Mouse (Mus musculus): ENCODE results near the gene Cdipt. TPM values are rescaled to one million over a fixed set of nuclear protein-coding genes. Genes with fewer than 3 reads are reported as not detected.

Gene Cdipt
- total and polyA plus RNA-seq, 3 experiments = 98.4 to 151 TPM; not detected in 1

DNA sequence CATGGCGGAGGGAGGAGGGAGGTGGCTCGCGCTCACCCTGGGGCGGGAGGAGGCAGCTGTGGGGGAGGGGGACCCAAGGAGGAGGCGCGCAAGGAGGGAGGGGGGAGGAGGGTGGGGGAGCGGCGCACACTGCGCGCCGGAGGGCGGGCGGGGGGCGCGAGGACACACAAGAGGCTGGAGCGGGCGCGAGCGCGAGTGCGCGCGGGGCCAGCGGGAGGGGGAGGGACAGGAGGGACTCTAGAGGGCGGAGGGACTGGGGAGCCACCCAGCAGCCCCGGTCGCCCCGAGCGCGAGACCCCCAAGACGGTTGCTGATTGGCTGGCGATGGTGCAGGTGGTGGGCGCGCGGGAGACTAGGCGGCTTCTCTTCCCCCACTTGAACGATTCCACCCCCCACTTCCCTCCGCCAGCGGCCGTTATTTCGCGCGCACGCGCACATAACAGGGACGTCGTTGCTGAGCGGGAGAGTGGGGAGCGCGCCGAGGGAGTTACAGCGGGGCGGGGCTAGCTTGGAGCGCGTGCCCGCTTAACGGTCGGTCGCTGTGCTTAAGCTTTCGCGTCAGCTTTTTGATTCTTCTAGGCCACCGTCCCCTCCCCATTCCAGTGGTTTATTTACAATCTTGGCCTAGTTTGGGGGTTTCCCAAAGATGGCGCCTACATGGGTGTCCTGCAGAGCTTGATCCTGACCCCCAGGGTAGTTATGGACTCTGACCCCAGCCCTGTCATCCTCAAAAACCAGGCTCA is 51.4 kb downstream of the Cdipt start, which contains the start of gene Maz (continued):
- peak; percentile 77 for TF ChIP-seq TCF12 (IDR thresholded peaks at IDR 0.05; ENCODE audit: low read depth, low read length)
- 0 out of 2 replicates have a peak, but pooled peaks have one; percentile 50 for TF ChIP-seq ELF1 (IDR thresholded peaks at IDR 0.05; ENCODE audit: low read depth, low read length)
- TF ChIP-seq NELFE (IDR thresholded peaks at IDR 0.05; ENCODE audit: low read depth, low read length) = peak; percentile 23
- peak; percentile 78 for TF ChIP-seq TBP (IDR thresholded peaks at IDR 0.05; ENCODE audit: low read depth, low read length)
- TF ChIP-seq MEF2A (IDR thresholded peaks at IDR 0.05; ENCODE audit: extremely low read depth, insufficient replicate concordance, low read depth, low read length, poor library complexity, severe bottlenecking) = no peak
- no peak; the same call in 1 of the 2 replicates for TF ChIP-seq POLR2AphosphoS5 (IDR thresholded peaks at IDR 0.05; ENCODE audit: borderline replicate concordance, low read depth, low read length)
- TF ChIP-seq ZNF384 (IDR thresholded peaks at IDR 0.05; ENCODE audit: low read depth, low read length) = no peak
- TF ChIP-seq HCFC1 (IDR thresholded peaks at IDR 0.05; ENCODE audit: low read depth, low read length) = peak; percentile 88
- peak; percentile 19; the same call in 1 of the 2 replicates for TF ChIP-seq SMC3 (IDR thresholded peaks at IDR 0.05; ENCODE audit: low read depth, low read length)
- peak; percentile 90 for TF ChIP-seq SIN3A (IDR thresholded peaks at IDR 0.05; ENCODE audit: low read length)
- TF ChIP-seq ZC3H11A (IDR thresholded peaks at IDR 0.05; ENCODE audit: low read depth, low read length) = no peak
- TF ChIP-seq TAL1 (IDR thresholded peaks at IDR 0.05; ENCODE audit: low read length) = no peak

DNA sequence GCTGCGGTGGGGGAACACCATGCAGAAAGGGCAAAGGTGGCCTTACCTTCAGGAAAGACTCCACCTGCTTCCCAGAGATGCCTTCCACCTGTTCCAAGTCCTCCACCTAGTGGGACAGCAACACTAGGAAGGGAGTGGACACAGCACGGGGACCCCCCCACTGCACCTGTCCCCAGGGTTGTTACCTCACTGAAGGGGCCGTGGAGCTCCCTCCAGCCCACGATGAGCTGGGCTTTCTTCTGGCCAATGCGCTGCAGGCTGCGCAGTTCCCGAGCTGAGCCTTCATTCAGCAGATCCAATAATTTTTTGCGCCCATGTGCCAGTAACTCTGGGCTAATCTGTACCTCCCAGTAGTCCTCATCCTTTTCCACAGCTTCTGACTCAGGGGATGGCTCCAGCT is 52.2 kb downstream of the Cdipt start:
- H3K27me3 ChIP-seq (ENCODE audit: control insufficient read depth in 1 of 2, insufficient read depth in 2 of 2, low read length in 2 of 2) = no peaks in the 10 kb centered on the region
- DNase-seq (ENCODE audit: low read depth, low spot score) = peak; percentile 47
- H3K79me2 ChIP-seq (ENCODE audit: control insufficient read depth, insufficient read depth, low read length, poor library complexity) = peaks cover 34% of the 10 kb centered on the region
- peaks cover 22 to 47% of the 10 kb centered on the region in 2 experiments for H3K36me3 ChIP-seq (ENCODE audit: control insufficient read depth in 1 of 2, insufficient read depth in 2 of 2, low read length in 2 of 2)
- H3K9ac ChIP-seq (ENCODE audit: control insufficient read depth, low read depth, low read length, poor library complexity, severe bottlenecking) = peak overlapping the region; percentile 78
- peak overlapping the region; percentile 98 for H3K27ac ChIP-seq (ENCODE audit: control insufficient read depth, low read depth, low read length)
- peak overlapping the region; percentile 50 to 69 for H3K4me3 ChIP-seq (ENCODE audit: control insufficient read depth in 1 of 2, insufficient read depth in 1 of 2, low read depth in 2 of 2, low read length in 2 of 2)
- peaks cover 28 to 41% of the 10 kb centered on the region in 2 experiments for H3K4me1 ChIP-seq (ENCODE audit: control insufficient read depth in 1 of 2, insufficient read depth in 2 of 2, low read length in 2 of 2)
- TF ChIP-seq SMC3 (IDR thresholded peaks at IDR 0.05; ENCODE audit: low read depth, low read length) = 0 out of 2 replicates have a peak, but pooled peaks have one; percentile 6
- TF ChIP-seq NRF1 (IDR thresholded peaks at IDR 0.05; ENCODE audit: insufficient read depth, low read depth, low read length, poor library complexity, severe bottlenecking) = no peak
- no peaks in the 10 kb centered on the region for H3K9me3 ChIP-seq (replicated peaks; ENCODE audit: insufficient read depth, low read length)

Other genes starting within 250 kb of the Cdipt start
- 5.2 and 7.1 TPM in 2 replicates for gene Mapk3, start 216.3 kb upstream of the Cdipt start, total RNA-seq (2012; rRNA removed)
- gene Mapk3, start 216.3 kb upstream of the Cdipt start, polyA plus RNA-seq (2012; ENCODE audit: insufficient read depth in 1 of 2, insufficient read length in 2 of 2, low read depth in 1 of 2, low replicate concordance in 2 of 2, missing spikeins in 1 of 2) = 10 to 100 TPM in 1 of 2 experiments, not detected in 1; 45.1 TPM
- 12.6 and 12.7 TPM in 2 replicates for gene Gdpd3, start 209.6 kb upstream of the Cdipt start, total RNA-seq (2012; rRNA removed)
- 10 to 100 TPM in 1 of 2 experiments, not detected in 1; 13.0 TPM for gene Gdpd3, start 209.6 kb upstream of the Cdipt start, polyA plus RNA-seq (2012; ENCODE audit: insufficient read depth in 1 of 2, insufficient read length in 2 of 2, low read depth in 1 of 2, low replicate concordance in 2 of 2, missing spikeins in 1 of 2)
- gene Ypel3, start 199.0 kb upstream of the Cdipt start, total RNA-seq (2012; rRNA removed) = 2.1 and 2.7 TPM in 2 replicates
- gene Ypel3, start 199.0 kb upstream of the Cdipt start, polyA plus RNA-seq (2012; ENCODE audit: insufficient read depth in 1 of 2, insufficient read length in 2 of 2, low read depth in 1 of 2, low replicate concordance in 2 of 2, missing spikeins in 1 of 2) = 10 to 100 TPM in 1 of 2 experiments, not detected in 1; 12.6 TPM
- gene Tbx6, start 194.4 kb upstream of the Cdipt start, total RNA-seq (2012; rRNA removed) = 0.12 and 0.13 TPM in 2 replicates
- under 1 TPM in 1 of 2 experiments, not detected in 1; 0.15 TPM for gene Tbx6, start 194.4 kb upstream of the Cdipt start, polyA plus RNA-seq (2012; ENCODE audit: insufficient read depth in 1 of 2, insufficient read length in 2 of 2, low read depth in 1 of 2, low replicate concordance in 2 of 2, missing spikeins in 1 of 2)
- 255 and 257 TPM in 2 replicates for gene Ppp4c, start 183.4 kb upstream of the Cdipt start, total RNA-seq (2012; rRNA removed)
- 100 to 1,000 TPM; 265 to 540 TPM for gene Ppp4c, start 183.4 kb upstream of the Cdipt start, polyA plus RNA-seq (2012; ENCODE audit: insufficient read depth in 1 of 2, insufficient read length in 2 of 2, low read depth in 1 of 2, low replicate concordance in 2 of 2, missing spikeins in 1 of 2)
- 1.7 TPM in 2 replicates for gene Fam57b, start 178.2 kb upstream of the Cdipt start, total RNA-seq (2012; rRNA removed)
- under 1 TPM in 1 of 2 experiments, not detected in 1; 0.50 TPM for gene Fam57b, start 178.2 kb upstream of the Cdipt start, polyA plus RNA-seq (2012; ENCODE audit: insufficient read depth in 1 of 2, insufficient read length in 2 of 2, low read depth in 1 of 2, low replicate concordance in 2 of 2, missing spikeins in 1 of 2)
- not detected in 2 replicates for gene 4930451I11Rik, start 144.3 kb upstream of the Cdipt start, total RNA-seq (2012; rRNA removed)
- gene 4930451I11Rik, start 144.3 kb upstream of the Cdipt start, polyA plus RNA-seq (2012; ENCODE audit: insufficient read depth in 1 of 2, insufficient read length in 2 of 2, low read depth in 1 of 2, low replicate concordance in 2 of 2, missing spikeins in 1 of 2) = not detected
- 1.6 and 2.3 TPM in 2 replicates for gene Doc2a, start 128.5 kb upstream of the Cdipt start, total RNA-seq (2012; rRNA removed)
- gene Doc2a, start 128.5 kb upstream of the Cdipt start, polyA plus RNA-seq (2012; ENCODE audit: insufficient read depth in 1 of 2, insufficient read length in 2 of 2, low read depth in 1 of 2, low replicate concordance in 2 of 2, missing spikeins in 1 of 2) = not detected
- gene Hirip3, start 113.9 kb upstream of the Cdipt start, total RNA-seq (2012; rRNA removed) = 44.0 and 55.6 TPM in 2 replicates
- 100 to 1,000 TPM in 1 of 2 experiments, not detected in 1; 137 TPM for gene Hirip3, start 113.9 kb upstream of the Cdipt start, polyA plus RNA-seq (2012; ENCODE audit: insufficient read depth in 1 of 2, insufficient read length in 2 of 2, low read depth in 1 of 2, low replicate concordance in 2 of 2, missing spikeins in 1 of 2)
- 77.1 and 93.0 TPM in 2 replicates for gene Ino80e, start 113.5 kb upstream of the Cdipt start, total RNA-seq (2012; rRNA removed)
- 100 to 1,000 TPM; 189 to 476 TPM for gene Ino80e, start 113.5 kb upstream of the Cdipt start, polyA plus RNA-seq (2012; ENCODE audit: insufficient read depth in 1 of 2, insufficient read length in 2 of 2, low read depth in 1 of 2, low replicate concordance in 2 of 2, missing spikeins in 1 of 2)
- 26.2 and 34.2 TPM in 2 replicates for gene Taok2, start 91.2 kb upstream of the Cdipt start, total RNA-seq (2012; rRNA removed)
- 10 to 100 TPM; 29.0 to 52.3 TPM for gene Taok2, start 91.2 kb upstream of the Cdipt start, polyA plus RNA-seq (2012; ENCODE audit: insufficient read depth in 1 of 2, insufficient read length in 2 of 2, low read depth in 1 of 2, low replicate concordance in 2 of 2, missing spikeins in 1 of 2)
- gene Tmem219, start 53.0 kb upstream of the Cdipt start, total RNA-seq (2012; rRNA removed) = 18.0 and 18.8 TPM in 2 replicates
- 10 to 100 TPM in 1 of 2 experiments, not detected in 1; 34.5 TPM for gene Tmem219, start 53.0 kb upstream of the Cdipt start, polyA plus RNA-seq (2012; ENCODE audit: insufficient read depth in 1 of 2, insufficient read length in 2 of 2, low read depth in 1 of 2, low replicate concordance in 2 of 2, missing spikeins in 1 of 2)
- 17.7 and 18.1 TPM in 2 replicates for gene Kctd13, start 47.0 kb upstream of the Cdipt start, total RNA-seq (2012; rRNA removed)
- gene Kctd13, start 47.0 kb upstream of the Cdipt start, polyA plus RNA-seq (2012; ENCODE audit: insufficient read depth in 1 of 2, insufficient read length in 2 of 2, low read depth in 1 of 2, low replicate concordance in 2 of 2, missing spikeins in 1 of 2) = 10 to 100 TPM in 1 of 2 experiments, not detected in 1; 26.2 TPM
- 0.15 TPM in 1 of 2 replicates, not detected in the other for gene Asphd1, start 26.3 kb upstream of the Cdipt start, total RNA-seq (2012; rRNA removed)
- under 1 TPM in 1 of 2 experiments, not detected in 1; 0.74 TPM for gene Asphd1, start 26.3 kb upstream of the Cdipt start, polyA plus RNA-seq (2012; ENCODE audit: insufficient read depth in 1 of 2, insufficient read length in 2 of 2, low read depth in 1 of 2, low replicate concordance in 2 of 2, missing spikeins in 1 of 2)
- gene Sez6l2, start 25.4 kb upstream of the Cdipt start, total RNA-seq (2012; rRNA removed) = 0.49 and 2.0 TPM in 2 replicates
- 1 to 10 TPM in 1 of 2 experiments, not detected in 1; 6.1 TPM for gene Sez6l2, start 25.4 kb upstream of the Cdipt start, polyA plus RNA-seq (2012; ENCODE audit: insufficient read depth in 1 of 2, insufficient read length in 2 of 2, low read depth in 1 of 2, low replicate concordance in 2 of 2, missing spikeins in 1 of 2)
- 0.35 and 0.49 TPM in 2 replicates for gene Cdiptos, start 184 bp downstream of the Cdipt start, total RNA-seq (2012; rRNA removed)
- gene Cdiptos, start 184 bp downstream of the Cdipt start, polyA plus RNA-seq (2012; ENCODE audit: insufficient read depth in 1 of 2, insufficient read length in 2 of 2, low read depth in 1 of 2, low replicate concordance in 2 of 2, missing spikeins in 1 of 2) = 1 to 10 TPM in 1 of 2 experiments, not detected in 1; 1.8 TPM
- gene Mvp, start 38.7 kb downstream of the Cdipt start, total RNA-seq (2012; rRNA removed) = 19.4 and 19.8 TPM in 2 replicates
- 10 to 100 TPM in 1 of 2 experiments, not detected in 1; 20.6 TPM for gene Mvp, start 38.7 kb downstream of the Cdipt start, polyA plus RNA-seq (2012; ENCODE audit: insufficient read depth in 1 of 2, insufficient read length in 2 of 2, low read depth in 1 of 2, low replicate concordance in 2 of 2, missing spikeins in 1 of 2)
- 0.39 TPM in 1 of 2 replicates, not detected in the other for gene Pagr1b, start 40.6 kb downstream of the Cdipt start, total RNA-seq (2012; rRNA removed)
- 1 to 10 TPM in 1 of 2 experiments, not detected in 1; 4.5 TPM for gene Pagr1b, start 40.6 kb downstream of the Cdipt start, polyA plus RNA-seq (2012; ENCODE audit: insufficient read depth in 1 of 2, insufficient read length in 2 of 2, low read depth in 1 of 2, low replicate concordance in 2 of 2, missing spikeins in 1 of 2)
- 55.4 and 60.2 TPM in 2 replicates for gene Pagr1a, start 41.4 kb downstream of the Cdipt start, total RNA-seq (2012; rRNA removed)
- 10 to 100 TPM in 1 of 2 experiments, not detected in 1; 85.9 TPM for gene Pagr1a, start 41.4 kb downstream of the Cdipt start, polyA plus RNA-seq (2012; ENCODE audit: insufficient read depth in 1 of 2, insufficient read length in 2 of 2, low read depth in 1 of 2, low replicate concordance in 2 of 2, missing spikeins in 1 of 2)
- 13.8 and 20.5 TPM in 2 replicates for gene Gm42742, start 45.2 kb downstream of the Cdipt start, total RNA-seq (2012; rRNA removed)
- 10 to 100 TPM in 1 of 2 experiments, not detected in 1; 27.2 TPM for gene Gm42742, start 45.2 kb downstream of the Cdipt start, polyA plus RNA-seq (2012; ENCODE audit: insufficient read depth in 1 of 2, insufficient read length in 2 of 2, low read depth in 1 of 2, low replicate concordance in 2 of 2, missing spikeins in 1 of 2)
- 0.12 and 0.13 TPM in 2 replicates for gene Prrt2, start 45.3 kb downstream of the Cdipt start, total RNA-seq (2012; rRNA removed)
- gene Prrt2, start 45.3 kb downstream of the Cdipt start, polyA plus RNA-seq (2012; ENCODE audit: insufficient read depth in 1 of 2, insufficient read length in 2 of 2, low read depth in 1 of 2, low replicate concordance in 2 of 2, missing spikeins in 1 of 2) = 1 to 10 TPM in 1 of 2 experiments, not detected in 1; 1.4 TPM
- 231 and 234 TPM in 2 replicates for gene Maz, start 51.1 kb downstream of the Cdipt start, total RNA-seq (2012; rRNA removed)
- gene Maz, start 51.1 kb downstream of the Cdipt start, polyA plus RNA-seq (2012; ENCODE audit: insufficient read depth in 1 of 2, insufficient read length in 2 of 2, low read depth in 1 of 2, low replicate concordance in 2 of 2, missing spikeins in 1 of 2) = 100 to 1,000 TPM in 1 of 2 experiments, not detected in 1; 540 TPM
- 57.7 and 75.7 TPM in 2 replicates for gene Kif22, start 66.6 kb downstream of the Cdipt start, total RNA-seq (2012; rRNA removed)
- gene Kif22, start 66.6 kb downstream of the Cdipt start, polyA plus RNA-seq (2012; ENCODE audit: insufficient read depth in 1 of 2, insufficient read length in 2 of 2, low read depth in 1 of 2, low replicate concordance in 2 of 2, missing spikeins in 1 of 2) = 100 to 1,000 TPM; 119 to 298 TPM
- 57.1 and 89.3 TPM in 2 replicates for gene Zg16, start 111.4 kb downstream of the Cdipt start, total RNA-seq (2012; rRNA removed)
- 10 to 100 TPM in 1 of 2 experiments, not detected in 1; 50.4 TPM for gene Zg16, start 111.4 kb downstream of the Cdipt start, polyA plus RNA-seq (2012; ENCODE audit: insufficient read depth in 1 of 2, insufficient read length in 2 of 2, low read depth in 1 of 2, low replicate concordance in 2 of 2, missing spikeins in 1 of 2)
- 51.1 and 54.9 TPM in 2 replicates for gene AI467606, start 115.4 kb downstream of the Cdipt start, total RNA-seq (2012; rRNA removed)
- 100 to 1,000 TPM in 1 of 2 experiments, 10 to 100 TPM in 1; 79.4 to 101 TPM for gene AI467606, start 115.4 kb downstream of the Cdipt start, polyA plus RNA-seq (2012; ENCODE audit: insufficient read depth in 1 of 2, insufficient read length in 2 of 2, low read depth in 1 of 2, low replicate concordance in 2 of 2, missing spikeins in 1 of 2)
- gene Qprt, start 146.3 kb downstream of the Cdipt start, total RNA-seq (2012; rRNA removed) = 2.5 and 2.7 TPM in 2 replicates
- gene Qprt, start 146.3 kb downstream of the Cdipt start, polyA plus RNA-seq (2012; ENCODE audit: insufficient read depth in 1 of 2, insufficient read length in 2 of 2, low read depth in 1 of 2, low replicate concordance in 2 of 2, missing spikeins in 1 of 2) = 1 to 10 TPM in 1 of 2 experiments, not detected in 1; 3.7 TPM
- 169 and 182 TPM in 2 replicates for gene Spn, start 161.9 kb downstream of the Cdipt start, total RNA-seq (2012; rRNA removed)
- gene Spn, start 161.9 kb downstream of the Cdipt start, polyA plus RNA-seq (2012; ENCODE audit: insufficient read depth in 1 of 2, insufficient read length in 2 of 2, low read depth in 1 of 2, low replicate concordance in 2 of 2, missing spikeins in 1 of 2) = 100 to 1,000 TPM; 135 to 184 TPM
- 55.6 and 64.8 TPM in 2 replicates for gene Cd2bp2, start 220.1 kb downstream of the Cdipt start, total RNA-seq (2012; rRNA removed)
- gene Cd2bp2, start 220.1 kb downstream of the Cdipt start, polyA plus RNA-seq (2012; ENCODE audit: insufficient read depth in 1 of 2, insufficient read length in 2 of 2, low read depth in 1 of 2, low replicate concordance in 2 of 2, missing spikeins in 1 of 2) = 10 to 100 TPM in 1 of 2 experiments, not detected in 1; 56.7 TPM
- 37.4 and 43.3 TPM in 2 replicates for gene Tbc1d10b, start 232.6 kb downstream of the Cdipt start, total RNA-seq (2012; rRNA removed)
- gene Tbc1d10b, start 232.6 kb downstream of the Cdipt start, polyA plus RNA-seq (2012; ENCODE audit: insufficient read depth in 1 of 2, insufficient read length in 2 of 2, low read depth in 1 of 2, low replicate concordance in 2 of 2, missing spikeins in 1 of 2) = 10 to 100 TPM in 1 of 2 experiments, not detected in 1; 70.3 TPM
- gene Mylpf, start 233.0 kb downstream of the Cdipt start, total RNA-seq (2012; rRNA removed) = 8.3 and 11.2 TPM in 2 replicates
- gene Mylpf, start 233.0 kb downstream of the Cdipt start, polyA plus RNA-seq (2012; ENCODE audit: insufficient read depth in 1 of 2, insufficient read length in 2 of 2, low read depth in 1 of 2, low replicate concordance in 2 of 2, missing spikeins in 1 of 2) = 1 to 10 TPM in 1 of 2 experiments, not detected in 1; 9.1 TPM